Comparison of ENCODE assay signal across 15 mouse cellular contexts in genomic region chr2:59485657-59486056, GRCm38 (mm10). TPM values are rescaled to one million over a fixed set of nuclear protein-coding genes. Genes with fewer than 3 reads are reported as not detected.
A peak's percentile ranks its signal among the peaks of the same experiment; 100 is the strongest.
DNase-seq lines count a peak whose midpoint lies in the region; ATAC-seq lines count a peak whose summit lies in the region.
"Had no signal": no experiment of that assay in that cellular context is flagged by ENCODE, and none has a peak within 500 bp of the region (broad histone marks: within the 10 kb centered on the region; RNA-seq: fewer than 3 reads in every experiment).

No protein-coding gene starts in this region.

- no peaks in the 10 kb centered on the region for H3K36me3 ChIP-seq in lung, embryonic 15.5 days
- no peaks in the 10 kb centered on the region for H3K36me3 ChIP-seq in forebrain, embryonic 16.5 days (ENCODE audit: control insufficient read depth, insufficient read depth)
- no peaks in the 10 kb centered on the region for H3K36me3 ChIP-seq in midbrain, embryonic 13.5 days
- H3K36me3 ChIP-seq in stomach, embryonic 16.5 days (ENCODE audit: control insufficient read depth, insufficient read depth, low read length), result no peaks in the 10 kb centered on the region
- H3K36me3 ChIP-seq: liver, embryonic 12.5 days had no signal

- H3K4me3 ChIP-seq in lung, embryonic 15.5 days, result no peak overlapping the region
- no peak overlapping the region for H3K4me3 ChIP-seq in forebrain, embryonic 16.5 days (replicated peaks; ENCODE audit: low read length)
- no peak overlapping the region for H3K4me3 ChIP-seq in midbrain, embryonic 13.5 days (replicated peaks)
- H3K4me3 ChIP-seq in stomach, embryonic 16.5 days (replicated peaks; ENCODE audit: low read length), result 0 out of 2 replicates have a peak overlapping the region, but pooled peaks have one; percentile 0
- H3K4me3 ChIP-seq: heart, adult 2 months; liver, embryonic 12.5 days had no signal

- H3K4me2 ChIP-seq in lung, embryonic 15.5 days, result no peak overlapping the region
- no peak overlapping the region for H3K4me2 ChIP-seq in forebrain, embryonic 16.5 days (ENCODE audit: low read length)
- H3K4me2 ChIP-seq in midbrain, embryonic 13.5 days (replicated peaks), result no peak overlapping the region
- peak overlapping the region; percentile 6 for H3K4me2 ChIP-seq in stomach, embryonic 16.5 days (ENCODE audit: low read depth, low read length)
- H3K4me2 ChIP-seq: liver, embryonic 12.5 days had no signal

- H3K9ac ChIP-seq in lung, embryonic 15.5 days, result no peak overlapping the region
- H3K9ac ChIP-seq in forebrain, embryonic 16.5 days (replicated peaks; ENCODE audit: low read depth, low read length), result no peak overlapping the region
- H3K9ac ChIP-seq in midbrain, embryonic 13.5 days (replicated peaks), result no peak overlapping the region
- no peak overlapping the region for H3K9ac ChIP-seq in stomach, embryonic 16.5 days (ENCODE audit: low read length)
- H3K9ac ChIP-seq: liver, embryonic 12.5 days had no signal

- no peak for DNase-seq in lung, postnatal 4 days
- DNase-seq in kidney, adult 8-10 months, result no peak
- no peak for DNase-seq in cerebellum, postnatal 10 days
- DNase-seq: cerebellum, adult 9-11 months; heart, adult 2 months; heart, postnatal 14 days; kidney, adult 2 months; thymus, postnatal 36 days had no signal

- no peaks in the 10 kb centered on the region for H3K9me3 ChIP-seq in lung, embryonic 15.5 days
- H3K9me3 ChIP-seq in forebrain, embryonic 16.5 days (ENCODE audit: control insufficient read depth, low read length), result no peaks in the 10 kb centered on the region
- no peaks in the 10 kb centered on the region for H3K9me3 ChIP-seq in midbrain, embryonic 13.5 days
- H3K9me3 ChIP-seq in stomach, embryonic 16.5 days (replicated peaks; ENCODE audit: control insufficient read depth, low read length), result no peaks in the 10 kb centered on the region
- H3K9me3 ChIP-seq: liver, embryonic 12.5 days had no signal

- ATAC-seq in lung, embryonic 15.5 days (ENCODE audit: borderline replicate concordance, extremely low read depth, low FRiP score, low TSS enrichment), result no peak
- ATAC-seq in forebrain, embryonic 16.5 days, result peak; percentile 72
- peak; percentile 86 for ATAC-seq in midbrain, embryonic 13.5 days
- ATAC-seq in stomach, embryonic 16.5 days (ENCODE audit: insufficient read depth, low FRiP score), result no peak
- ATAC-seq: liver, embryonic 12.5 days; Patski had no signal

- H3K27me3 ChIP-seq in lung, embryonic 15.5 days, result no peaks in the 10 kb centered on the region
- no peaks in the 10 kb centered on the region for H3K27me3 ChIP-seq in forebrain, embryonic 16.5 days (replicated peaks; ENCODE audit: control insufficient read depth, insufficient read depth, low read length)
- no peaks in the 10 kb centered on the region for H3K27me3 ChIP-seq in midbrain, embryonic 13.5 days
- H3K27me3 ChIP-seq in stomach, embryonic 16.5 days (ENCODE audit: control insufficient read depth, insufficient read depth, low read length), result no peaks in the 10 kb centered on the region
- H3K27me3 ChIP-seq: liver, embryonic 12.5 days had no signal

- peak overlapping the region; percentile 74 for H3K27ac ChIP-seq in lung, embryonic 15.5 days
- no peak overlapping the region for H3K27ac ChIP-seq in forebrain, embryonic 16.5 days (ENCODE audit: low read length)
- no peak overlapping the region for H3K27ac ChIP-seq in midbrain, embryonic 13.5 days
- H3K27ac ChIP-seq in stomach, embryonic 16.5 days (ENCODE audit: low read length), result peak overlapping the region; percentile 65
- H3K27ac ChIP-seq: heart, adult 2 months; liver, embryonic 12.5 days; macrophage had no signal

- WGBS in lung, embryonic 15.5 days, result 40% methylated on average over 4 of the region's 4 CpGs
- 39% methylated on average over 4 of the region's 4 CpGs for WGBS in forebrain, embryonic 16.5 days
- 35% methylated on average over 4 of the region's 4 CpGs for WGBS in midbrain, embryonic 13.5 days
- 51% methylated on average over 4 of the region's 4 CpGs for WGBS in stomach, embryonic 16.5 days

- H3K4me1 ChIP-seq in lung, embryonic 15.5 days, result peaks cover 22% of the 10 kb centered on the region
- H3K4me1 ChIP-seq in forebrain, embryonic 16.5 days (replicated peaks; ENCODE audit: control insufficient read depth, insufficient read depth, low read length), result peaks cover 5% of the 10 kb centered on the region
- H3K4me1 ChIP-seq in midbrain, embryonic 13.5 days (replicated peaks), result peaks cover 14% of the 10 kb centered on the region
- H3K4me1 ChIP-seq in stomach, embryonic 16.5 days (ENCODE audit: control insufficient read depth, insufficient read depth, low read length), result no peaks in the 10 kb centered on the region
- H3K4me1 ChIP-seq: liver, embryonic 12.5 days had no signal

RNA-seq across cellular contexts. Expression of gene Dapl1, which starts 1.2 kb away (rescaled TPM):
- polyA plus RNA-seq in lung, embryonic 15.5 days (2015; fragmentation: Nextera tagmentation; extraction: Ambion mirVana), result 4.3 and 4.6 TPM in 2 replicates
- polyA plus RNA-seq in forebrain, embryonic 16.5 days (2015; fragmentation: Nextera tagmentation; extraction: Ambion mirVana), result 0.47 TPM in 1 of 2 replicates, not detected in the other
- polyA plus RNA-seq in midbrain, embryonic 13.5 days (2015; fragmentation: Nextera tagmentation; extraction: Ambion mirVana), result 0.50 and 1.5 TPM in 2 replicates
- 85.4 and 111 TPM in 2 replicates for polyA plus RNA-seq in stomach, embryonic 16.5 days (2015; fragmentation: Nextera tagmentation; extraction: Ambion mirVana)
- polyA plus RNA-seq: heart, adult 2 months; liver, embryonic 12.5 days; macrophage; Patski had no signal

Comparison
In these comparisons a context has a peak if more than half of its experiments do, and no peak if none do; other contexts are left out.
1. ATAC-seq: peak in forebrain, embryonic 16.5 days (single experiment) and midbrain, embryonic 13.5 days (single experiment); none in lung, embryonic 15.5 days (single experiment) and stomach, embryonic 16.5 days (single experiment).
2. H3K27ac ChIP-seq: peak in lung, embryonic 15.5 days (single experiment) and stomach, embryonic 16.5 days (single experiment); none in forebrain, embryonic 16.5 days (single experiment) and midbrain, embryonic 13.5 days (single experiment).
3. RNA of gene Dapl1, which starts 1.2 kb away (polyA plus RNA-seq): 85.4 to 111 TPM in stomach, embryonic 16.5 days; 4.3 to 4.6 TPM in lung, embryonic 15.5 days, 0.50 to 1.5 TPM in midbrain, embryonic 13.5 days and 0.47 TPM in forebrain, embryonic 16.5 days; every median in the first group is over 10 times any median in the second.